Mouse (Mus musculus) liver, postnatal 0 days (tissue): ENCODE data around the gene Fgf8.

ENCODE experiments used
- CTCF ChIP-seq: sonication (generic); IDR thresholded peaks from 2 replicates; pipeline ENCODE4 v1.5.1; 2016; ENCODE audit warnings: antibody characterized with exemption, low read depth
- EP300 ChIP-seq: IDR thresholded peaks from 2 replicates; pipeline ENCODE4 v1.6.1; 2016; ENCODE audit warnings: antibody characterized with exemption, low read depth, mild to moderate bottlenecking

- TF ChIP-seq CTCF: peak; percentile 47
- no peak for TF ChIP-seq EP300
These were observed 48.7 kb downstream of the Fgf8 start for GRCm38 (mm10) chr19:45694056-45694455.
